Mouse (Mus musculus): ENCODE results near the gene Isoc2b.

Gene Isoc2b

GRCm38 (mm10) chr7:4870133-4870532, at the start of gene Isoc2b:
Gene Isoc2b, minus strand, starts transcription at chr7:4870258.
- no peak for DNase-seq

- DNase-seq, result no peak
Measured at GRCm38 (mm10) chr7:4919096-4919495, 49.0 kb upstream of the Isoc2b start.

DNA sequence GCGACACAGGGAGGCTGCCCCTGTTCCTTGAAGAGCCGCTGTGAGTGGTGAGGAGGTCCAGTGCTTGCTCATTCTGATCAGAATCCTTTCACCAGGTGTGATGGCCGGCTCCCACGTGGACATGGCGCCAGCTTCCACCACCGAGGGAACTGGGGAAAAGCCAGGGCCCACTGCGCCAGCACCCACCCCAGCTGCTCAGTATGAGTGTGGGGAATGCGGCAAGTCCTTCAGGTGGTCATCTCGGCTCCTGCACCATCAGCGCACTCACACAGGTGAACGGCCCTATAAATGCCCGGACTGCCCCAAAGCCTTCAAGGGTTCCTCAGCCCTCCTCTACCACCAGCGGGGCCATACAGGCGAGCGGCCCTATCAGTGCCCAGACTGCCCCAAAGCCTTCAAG, 48.6 kb upstream of the Isoc2b start:
- no peak for DNase-seq

DNA sequence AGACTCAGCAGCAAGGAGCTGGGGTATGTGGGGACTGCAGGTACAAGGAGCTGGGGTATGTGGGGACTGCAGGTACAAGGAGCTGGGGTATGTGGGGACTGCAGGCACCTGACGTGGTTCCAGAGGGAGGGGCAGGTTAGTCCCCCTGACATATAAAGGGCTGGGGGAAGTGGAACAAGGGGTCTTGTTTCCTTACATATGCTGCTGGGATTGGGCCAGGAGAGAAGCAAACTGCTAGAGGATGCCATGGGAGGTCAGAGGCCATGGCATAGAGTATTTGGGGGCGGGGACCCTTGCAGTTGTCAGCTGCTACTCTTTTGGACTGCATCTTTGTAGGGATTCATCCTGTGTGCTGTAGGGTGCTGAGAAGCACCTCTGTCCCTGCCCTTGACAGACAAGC, 47.4 kb upstream of the Isoc2b start:
- no peak for DNase-seq

DNA sequence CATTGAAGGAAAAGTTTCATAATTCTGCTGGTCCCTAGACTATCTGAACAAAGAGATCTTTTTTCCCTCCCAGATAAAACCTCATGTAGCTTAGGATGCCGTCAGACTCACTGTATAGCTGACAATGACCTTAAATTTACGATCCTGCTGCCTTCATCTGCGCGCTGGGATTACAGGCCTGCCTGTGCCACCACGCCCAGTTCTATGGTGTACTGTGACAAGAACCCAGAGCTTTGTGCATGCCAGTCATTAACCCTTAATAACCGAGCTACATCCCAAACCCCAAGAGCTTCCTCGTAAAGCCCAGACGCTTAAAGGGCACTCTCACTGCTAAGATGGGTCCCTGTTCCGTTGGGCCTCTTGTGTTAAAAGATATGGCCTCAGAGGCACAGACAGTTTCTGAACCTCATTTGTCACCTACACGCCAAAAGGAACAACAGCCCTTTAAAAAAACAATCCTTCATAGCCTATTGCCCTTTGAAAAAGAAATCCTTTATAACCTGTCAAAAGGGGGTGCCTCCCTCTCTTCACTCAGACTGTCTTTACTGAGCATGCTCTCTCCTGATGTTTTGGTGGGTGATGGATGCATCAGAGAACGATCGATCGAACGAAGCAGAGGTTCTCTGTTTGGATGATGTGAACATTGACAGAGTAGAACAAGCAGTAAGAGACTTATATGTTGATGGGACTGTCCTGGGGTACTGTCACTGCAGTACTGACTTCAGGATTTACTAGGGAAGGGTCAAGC, 45.8 kb upstream of the Isoc2b start:
- DNase-seq, result peak in 1 of 2 experiments; percentile 47

DNA sequence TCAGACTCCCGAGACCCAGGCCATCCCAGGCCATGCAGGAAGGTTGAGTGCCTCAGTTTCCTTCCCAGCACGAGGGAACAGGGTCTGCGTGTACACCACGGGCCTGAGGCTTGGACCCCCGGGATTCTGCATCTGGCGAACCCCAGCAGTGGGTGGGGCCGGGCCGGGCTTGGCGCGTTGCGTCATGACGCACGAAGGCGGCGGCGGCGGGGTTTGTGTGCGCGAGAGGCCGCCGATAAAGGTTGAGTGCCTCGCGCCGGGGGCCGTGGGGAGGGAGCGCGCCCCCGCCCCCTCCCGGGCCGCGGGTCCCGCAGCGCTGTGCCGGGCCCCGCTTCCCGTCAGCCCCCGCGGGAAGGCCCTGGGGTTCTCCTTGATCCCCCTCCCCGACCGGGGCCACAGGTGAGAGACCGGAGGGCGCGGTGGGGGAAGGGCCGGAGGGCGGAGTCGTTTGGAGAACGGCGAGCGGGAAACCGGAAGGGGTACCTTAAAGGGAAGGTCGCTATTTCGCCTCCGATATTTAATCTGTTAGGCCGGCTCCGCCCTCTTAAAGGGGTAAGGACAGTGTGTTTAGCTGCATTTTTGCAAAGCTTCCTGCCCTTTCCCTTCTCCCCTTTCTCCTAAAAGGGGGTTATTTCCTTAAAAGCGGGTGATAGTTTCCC, 45.1 kb upstream of the Isoc2b start, which contains the start of gene Zfp628:
TSS of gene Zfp628 (plus strand) at position 211 of the 659 bp plus-strand sequence.
- peak; percentile 95 for DNase-seq

DNA sequence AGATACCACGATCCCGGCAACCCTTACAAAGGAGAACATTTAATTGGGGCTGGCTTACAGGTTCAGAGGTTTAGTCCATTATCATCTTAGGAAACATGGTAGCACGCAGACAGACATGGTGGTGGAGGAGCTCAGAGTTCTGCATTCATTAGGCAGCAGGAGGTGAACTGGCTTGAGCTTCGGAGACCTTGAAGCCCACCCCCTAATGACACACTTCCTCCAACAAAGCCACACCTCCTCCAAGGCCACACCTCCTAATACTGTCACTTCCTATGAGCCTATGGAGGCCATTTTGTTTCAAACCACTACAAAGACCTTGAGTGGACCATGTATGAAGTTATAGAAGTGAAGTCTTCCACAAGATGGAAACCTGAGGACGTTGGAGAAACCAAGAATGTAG, 42.2 kb upstream of the Isoc2b start:
- DNase-seq, result no peak

DNA sequence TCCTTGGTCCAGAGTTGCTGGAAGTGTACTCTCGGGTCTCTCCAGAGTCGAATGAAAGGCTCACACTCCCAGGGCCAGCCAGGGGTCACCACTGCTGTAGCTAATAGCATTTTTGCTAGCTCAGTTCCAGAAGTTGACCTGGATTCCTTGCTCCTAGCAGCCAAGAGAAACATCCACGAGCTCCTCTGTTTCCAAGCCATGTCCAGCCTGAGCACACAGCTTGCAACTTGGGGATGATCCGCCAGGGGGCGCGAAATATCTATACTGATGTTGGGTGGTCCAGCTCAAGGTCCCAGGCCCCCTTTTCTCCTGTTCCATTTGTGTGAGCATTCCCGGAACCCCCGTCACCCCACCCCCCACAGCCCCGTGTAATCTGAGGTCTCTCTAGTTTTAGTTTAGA, 41.5 kb upstream of the Isoc2b start:
- DNase-seq, result peak; percentile 59 to 71

GRCm38 (mm10) chr7:4906466-4906950, 36.5 kb upstream of the Isoc2b start, which contains the start of gene Gm36210:
Gene Gm36210, minus strand, starts transcription at chr7:4906516.
- no peak for DNase-seq

DNA sequence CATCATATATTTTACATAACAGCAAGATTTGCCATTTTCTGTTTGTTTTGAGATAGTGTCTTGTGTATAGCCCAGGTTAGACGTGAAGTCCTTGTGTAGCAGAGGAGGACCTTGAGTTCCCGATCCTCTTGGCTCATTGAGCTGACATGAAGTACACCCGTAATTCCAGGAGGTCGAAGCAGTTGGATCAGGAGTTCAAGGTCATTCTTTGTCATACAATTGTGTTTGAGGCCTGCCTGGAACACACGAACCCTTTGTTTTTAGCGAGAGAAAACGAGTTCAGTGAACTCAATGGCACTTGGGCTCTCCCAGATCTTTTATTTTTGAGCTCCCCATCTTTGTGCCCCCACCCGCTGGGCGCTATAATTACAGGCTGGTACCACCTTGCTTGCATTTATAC, 32.3 kb upstream of the Isoc2b start:
- peak in 1 of 2 experiments; percentile 8 for DNase-seq

- DNase-seq, result peak in 1 of 2 experiments; percentile 38
Measured at GRCm38 (mm10) chr7:4901171-4901570, 31.1 kb upstream of the Isoc2b start.

DNA sequence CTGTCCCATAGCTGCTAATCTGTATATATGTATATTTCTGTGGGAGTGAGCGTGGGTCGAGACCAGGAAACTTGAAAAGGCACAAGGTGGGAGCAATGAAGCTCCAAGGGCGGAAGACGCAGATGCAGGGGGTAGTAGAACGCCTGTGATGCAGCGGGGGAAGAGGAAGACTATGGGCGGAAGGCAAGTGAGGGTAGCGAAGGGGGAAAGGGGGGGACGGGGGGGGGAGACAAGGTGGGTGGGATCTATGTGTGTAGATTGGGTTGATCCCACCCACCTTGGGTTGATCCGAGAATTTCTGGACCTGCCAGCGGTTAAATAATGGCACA, 30.4 kb upstream of the Isoc2b start:
- DNase-seq, result peak in 1 of 2 experiments; percentile 1

GRCm38 (mm10) chr7:4899649-4900522, 29.8 kb upstream of the Isoc2b start:
- peak in 1 of 2 experiments; percentile 21 for DNase-seq

DNA sequence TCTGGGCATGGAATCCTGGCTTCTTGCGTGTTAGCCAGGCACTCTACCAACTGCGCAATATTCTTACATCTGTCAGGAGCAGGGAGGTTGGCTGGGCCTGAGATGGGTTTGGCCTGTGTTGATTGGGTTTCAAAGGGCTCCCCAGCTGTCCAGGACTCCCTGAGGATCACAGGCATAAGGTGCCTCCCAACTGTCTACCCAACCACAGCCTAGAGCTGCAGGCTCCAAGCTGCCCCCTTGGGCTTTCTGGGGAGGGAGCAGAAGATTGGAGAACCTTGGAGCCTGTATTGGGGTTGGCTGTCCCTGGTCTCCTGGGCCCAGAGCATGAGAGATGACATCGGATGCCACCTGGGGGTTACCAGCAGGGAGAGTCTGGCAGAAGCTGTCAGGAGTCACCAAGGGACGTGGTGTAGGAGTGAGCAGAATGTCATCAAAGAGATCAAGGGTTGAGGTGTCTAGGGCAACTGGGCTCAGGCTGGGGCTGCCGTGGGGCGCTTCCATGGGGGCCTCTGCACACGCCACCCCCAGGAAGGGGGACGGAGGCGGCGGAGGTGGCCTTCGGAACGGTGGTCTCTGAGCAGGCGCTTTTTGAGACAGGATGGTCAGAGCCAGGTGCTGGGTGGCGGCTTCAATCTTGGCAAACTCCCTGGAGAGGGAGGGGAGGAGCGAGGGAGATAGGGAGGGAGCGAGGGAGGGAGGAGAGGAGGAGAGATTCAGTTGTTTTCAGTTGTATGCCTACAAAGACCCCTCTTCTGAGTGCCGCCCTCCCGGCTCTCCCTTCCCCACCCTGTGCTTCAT, 29.0 kb upstream of the Isoc2b start:
- DNase-seq, result peak in 1 of 2 experiments; percentile 22

- no peak for DNase-seq
Measured at GRCm38 (mm10) chr7:4895186-4895585, 25.1 kb upstream of the Isoc2b start.

DNA sequence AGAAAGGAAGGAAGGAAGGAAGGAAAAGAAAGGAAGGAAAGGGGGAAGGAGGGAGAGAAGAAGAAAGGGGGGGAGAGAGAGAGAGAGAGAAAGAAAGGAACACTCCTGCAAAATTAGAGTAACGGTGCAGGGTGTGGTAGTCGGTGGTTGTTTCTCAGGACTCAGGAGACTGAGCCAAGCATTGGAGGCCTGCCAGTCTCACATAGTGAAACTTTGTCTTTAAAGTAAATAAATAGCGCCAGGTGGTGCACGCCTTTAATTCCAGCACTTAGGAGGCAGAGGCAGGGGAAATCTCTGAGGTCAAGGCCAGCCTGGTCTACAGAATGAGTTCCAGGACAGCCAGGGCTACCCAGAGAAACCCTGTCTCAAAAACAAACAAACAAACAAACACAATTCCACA, 16.6 kb upstream of the Isoc2b start:
- no peak for DNase-seq

DNA sequence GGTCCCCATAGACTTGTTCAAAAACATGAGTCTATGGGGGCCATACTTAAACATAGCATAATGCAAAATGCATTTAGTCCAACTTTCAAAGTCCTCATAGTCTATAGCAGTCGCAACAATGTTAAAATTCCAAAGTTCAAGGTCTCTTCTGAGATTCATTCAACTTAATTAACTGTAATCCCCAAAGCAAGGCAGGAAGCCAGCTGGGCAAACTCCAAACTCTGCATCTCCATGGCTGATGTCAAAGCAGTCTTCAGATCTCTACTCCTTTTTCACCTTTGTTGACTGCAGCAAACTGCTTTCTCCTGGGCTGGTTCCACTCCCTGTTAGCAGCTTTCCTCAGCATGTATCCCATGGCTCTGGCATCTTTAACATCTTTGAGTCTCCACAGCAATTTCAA, 9.0 kb upstream of the Isoc2b start:
- DNase-seq, result peak in 1 of 2 experiments; percentile 4

DNA sequence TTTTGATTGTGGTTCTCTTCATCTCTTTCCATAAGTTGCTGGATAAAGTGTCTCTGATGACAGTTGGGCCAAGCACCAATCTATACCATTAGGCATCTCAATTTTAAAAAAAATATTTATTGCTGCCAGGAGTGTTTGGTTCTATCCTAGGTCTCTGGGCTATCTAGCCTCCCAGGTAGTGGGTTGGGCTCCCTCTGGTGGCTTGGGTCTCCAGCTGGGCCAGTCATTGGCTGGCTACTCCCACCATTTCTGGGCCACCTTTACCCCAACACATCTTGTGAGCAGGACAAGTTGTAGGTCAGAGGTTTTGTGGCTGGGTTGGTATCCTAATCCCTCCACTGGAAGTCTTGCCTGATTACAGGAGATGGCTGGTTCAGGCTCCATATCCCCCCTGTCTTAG, 8.1 kb upstream of the Isoc2b start:
- peak; percentile 21 to 38 for DNase-seq

DNA sequence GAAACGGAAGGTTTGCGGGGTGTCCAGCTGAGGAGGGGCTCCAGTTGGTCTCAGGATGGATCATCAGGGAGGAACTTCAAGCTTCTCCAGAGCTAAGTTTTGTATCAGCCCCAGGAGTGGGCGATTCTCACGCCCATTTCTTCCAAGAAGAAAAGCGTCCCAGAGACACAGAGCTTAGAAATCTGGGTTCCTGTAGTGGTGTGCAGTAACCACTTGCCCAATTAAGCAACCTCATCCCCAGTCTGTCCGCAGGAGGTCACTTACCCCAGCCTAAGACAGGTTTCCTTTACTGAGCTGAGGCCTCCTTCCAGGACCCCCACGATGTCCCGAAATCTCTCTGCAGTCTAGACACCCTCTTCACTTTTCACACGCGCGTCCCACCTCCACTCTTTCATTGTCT, 7.2 kb upstream of the Isoc2b start:
- no peak for DNase-seq

GRCm38 (mm10) chr7:4876753-4877221, 6.7 kb upstream of the Isoc2b start, which contains the start of gene Isoc2a:
Gene Isoc2a, plus strand, starts transcription at chr7:4877153.
- DNase-seq, result peak; percentile 91 to 94

GRCm38 (mm10) chr7:4866631-4867180, 3.4 kb downstream of the Isoc2b start:
- no peak for DNase-seq

All from lung, postnatal 4 days (tissue).